Mouse (Mus musculus): ENCODE results near the gene Cemip.

GRCm38 (mm10) chr7:84116621-84117542 lies 30.6 kb upstream of the Cemip start:
- no peak for TF ChIP-seq CTCF (IDR thresholded peaks at IDR 0.05; ENCODE audit: low read depth, low read length)
- TF ChIP-seq POLR2A (IDR thresholded peaks at IDR 0.05; ENCODE audit: borderline replicate concordance, low read depth, low read length), result no peak
